Mouse (Mus musculus) limb, embryonic 14.5 days (tissue): ENCODE results near the gene Diaph3. TPM values are rescaled to one million over a fixed set of nuclear protein-coding genes. Genes with fewer than 3 reads are reported as not detected.

ENCODE experiments used
- ATAC-seq: fragments of 200-750 bp; cut with Nextera tagmentation; 2 replicates; pipeline ENCODE4 v1.8.0; 2017; ENCODE audit warnings: low read depth, moderate number of reproducible peaks, moderate TSS enrichment; ENCODE audit not compliant: low FRiP score
- DNase-seq: peaks from one replicate; pipeline ENCODE4 v3.0.0-alpha.2; 2015; ENCODE audit warnings: low spot score
- H3K27ac ChIP-seq: fragments of 300-500 bp; sonication (generic); replicated peaks from 2 replicates; pipeline ENCODE4 v1.5.1; 2014; ENCODE audit warnings: low read depth, mild to moderate bottlenecking, low read length, moderate library complexity, mixed read lengths
- H3K27me3 ChIP-seq: fragments of 300-500 bp; sonication (generic); 2 replicates; pipeline ENCODE4 v1.6.1; 2014; ENCODE audit warnings: low read length, mixed read lengths; ENCODE audit not compliant: control insufficient read depth, insufficient read depth
- H3K36me3 ChIP-seq: fragments of 300-500 bp; sonication (generic); 2 replicates; pipeline ENCODE4 v1.6.1; 2014; ENCODE audit warnings: mild to moderate bottlenecking, low read length, moderate library complexity, mixed read lengths; ENCODE audit not compliant: control insufficient read depth, insufficient read depth
- H3K4me1 ChIP-seq: fragments of 300-500 bp; sonication (generic); 2 replicates; pipeline ENCODE4 v1.6.1; 2014; ENCODE audit warnings: antibody characterized with exemption, low read length, mixed read lengths; ENCODE audit not compliant: control insufficient read depth, insufficient read depth
- H3K4me2 ChIP-seq: fragments of 300-500 bp; sonication (generic); replicated peaks from 2 replicates; pipeline ENCODE4 v1.6.1; 2014; ENCODE audit warnings: low read depth, mild to moderate bottlenecking, low read length, moderate library complexity; ENCODE audit not compliant: severe bottlenecking
- H3K4me3 ChIP-seq: fragments of 300-500 bp; sonication (generic); replicated peaks from 2 replicates; pipeline ENCODE4 v1.5.1; 2014; ENCODE audit warnings: low read length
- H3K9ac ChIP-seq: fragments of 300-500 bp; sonication (generic); 2 replicates; pipeline ENCODE4 v1.6.1; 2014; ENCODE audit warnings: mild to moderate bottlenecking, low read depth, low read length, moderate library complexity; ENCODE audit not compliant: severe bottlenecking
- H3K9me3 ChIP-seq: fragments of 300-500 bp; sonication (generic); 2 replicates; pipeline ENCODE4 v1.6.1; 2016; ENCODE audit warnings: low read length; ENCODE audit not compliant: control insufficient read depth
- POLR2A ChIP-seq: fragments of 200-500 bp; IDR thresholded peaks from 2 replicates; pipeline ENCODE4 v1.8.0; 2012; ENCODE audit warnings: inconsistent platforms, mild to moderate bottlenecking, moderate library complexity, borderline replicate concordance; ENCODE audit not compliant: insufficient read depth, insufficient read length; ENCODE audit errors: extremely low read depth
- WGBS: fragments of 180-500 bp; shearing (Covaris S2); extraction: QIAGEN DNeasy Blood & Tissue Kit; methylation state at CpG from one replicate; pipeline ENCODE4 v1.1.7; 2014; 5-methylcytosine and 5-hydroxymethylcytosine counted together
- polyA plus RNA-seq, 2 experiments: library from polyadenylated mRNA; depleted of rRNA in 1 of 2; stranded (reverse) in 1 of 2; unstranded in 1 of 2; fragments of >200 nt; fragmentation: Nextera tagmentation in 1 of 2; extraction: Ambion mirVana in 1 of 2; gene quantifications; 2 replicates each; pipeline versions ENCODE4 v1.2.1 to v1.2.3; 2012 to 2014

Diaph3 gene
- polyA plus RNA-seq, 2 experiments: 7.3 to 10.5 TPM

GRCm38 (mm10) chr14:86744523-86744922 is 396.5 kb downstream of the Diaph3 start:
- no peak overlapping the region for H3K9ac ChIP-seq
- no peaks in the 10 kb centered on the region for H3K36me3 ChIP-seq
- DNase-seq: no peak
- H3K9me3 ChIP-seq: no peaks in the 10 kb centered on the region
- ATAC-seq: no peak
- peaks cover 8% of the 10 kb centered on the region; the same call in 1 of the 2 replicates for H3K4me1 ChIP-seq
- H3K4me2 ChIP-seq: no peak overlapping the region
- no peak overlapping the region for H3K4me3 ChIP-seq
- no peaks in the 10 kb centered on the region for H3K27me3 ChIP-seq
- WGBS: 85% methylated on average over 6 of the region's 6 CpGs
- TF ChIP-seq POLR2A: no peak
- no peak overlapping the region for H3K27ac ChIP-seq

GRCm38 (mm10) chr14:86741855-86742531 is 399.0 kb downstream of the Diaph3 start:
- no peaks in the 10 kb centered on the region for H3K36me3 ChIP-seq
- no peaks in the 10 kb centered on the region for H3K4me1 ChIP-seq
- no peaks in the 10 kb centered on the region for H3K9me3 ChIP-seq
- DNase-seq: no peak
- H3K9ac ChIP-seq: no peak overlapping the region
- no peaks in the 10 kb centered on the region for H3K27me3 ChIP-seq
- no peak for ATAC-seq
- WGBS: 91% methylated on average over 7 of the region's 7 CpGs
- no peak for TF ChIP-seq POLR2A
- H3K27ac ChIP-seq: no peak overlapping the region
- no peak overlapping the region for H3K4me2 ChIP-seq
- no peak overlapping the region for H3K4me3 ChIP-seq

GRCm38 (mm10) chr14:86738916-86739315 is 402.1 kb downstream of the Diaph3 start:
- DNase-seq: no peak

GRCm38 (mm10) chr14:86736646-86737045 is 404.4 kb downstream of the Diaph3 start:
- no peak for DNase-seq
- H3K9ac ChIP-seq: no peak overlapping the region
- no peaks in the 10 kb centered on the region for H3K9me3 ChIP-seq
- H3K36me3 ChIP-seq: no peaks in the 10 kb centered on the region
- no peaks in the 10 kb centered on the region for H3K27me3 ChIP-seq
- no peaks in the 10 kb centered on the region for H3K4me1 ChIP-seq
- no peak for TF ChIP-seq POLR2A
- no peak overlapping the region for H3K27ac ChIP-seq
- no peak overlapping the region for H3K4me3 ChIP-seq
- no peak overlapping the region for H3K4me2 ChIP-seq
- WGBS: 92% methylated on average over 1 of the region's 1 CpGs
- no peak for ATAC-seq

More at GRCm38 (mm10) chr14:86738916-86739315, 402.1 kb downstream of the Diaph3 start:
- no peak for TF ChIP-seq POLR2A
- H3K4me3 ChIP-seq: no peak overlapping the region
- H3K27me3 ChIP-seq: no peaks in the 10 kb centered on the region
- H3K9ac ChIP-seq: no peak overlapping the region
- no peak for ATAC-seq
- no peak overlapping the region for H3K27ac ChIP-seq
- whole genome bisulfite sequencing: 68% methylated on average over 5 of the region's 5 CpGs
- no peaks in the 10 kb centered on the region for H3K4me1 ChIP-seq
- H3K4me2 ChIP-seq: no peak overlapping the region
- no peaks in the 10 kb centered on the region for H3K36me3 ChIP-seq
- no peaks in the 10 kb centered on the region for H3K9me3 ChIP-seq

GRCm38 (mm10) chr14:86731300-86731699 is 409.7 kb downstream of the Diaph3 start:
- DNase-seq (no peak), ATAC-seq (no peak)
- no peaks in the 10 kb centered on the region for H3K9me3 ChIP-seq
- H3K27ac ChIP-seq: no peak overlapping the region
- H3K4me3 ChIP-seq: no peak overlapping the region
- no peak overlapping the region for H3K4me2 ChIP-seq
- no peaks in the 10 kb centered on the region for H3K27me3 ChIP-seq
- no peaks in the 10 kb centered on the region for H3K4me1 ChIP-seq
- no peaks in the 10 kb centered on the region for H3K36me3 ChIP-seq
- 24% methylated on average over 1 of the region's 1 CpGs for WGBS
- no peak overlapping the region for H3K9ac ChIP-seq
- TF ChIP-seq POLR2A: no peak
